Mouse (Mus musculus): ENCODE measurements at regions not wholly inside any gene's neighbourhood (a gene's known extent, or its start where the extent isn't known, plus 50 kb on each side); places are given as distances from the start of the nearest gene placed in this dataset.
A peak's percentile ranks its signal among the peaks of the same experiment; 100 is the strongest.

GRCm38 (mm10) chr19:50087277-50087676 lies 591.2 kb downstream of the Sorcs1 start:
- Histone ChIP-seq H3K27ac (replicated peaks) (no peak overlapping the region), H3K4me3 (no peak overlapping the region), H3K9ac (replicated peaks) (no peak overlapping the region), H3K27me3 (no peaks in the 10 kb centered on the region), H3K4me1 (peaks cover 4% of the 10 kb centered on the region; the same call in 1 of the 2 replicates), H3K9me3 (no peaks in the 10 kb centered on the region), H3K36me3 (no peaks in the 10 kb centered on the region), H3K4me2 (replicated peaks) (no peak overlapping the region)
- 9% methylated on average over 6 of the region's 6 CpGs for WGBS
- ATAC-seq (replicated peaks): no peak

GRCm38 (mm10) chr19:50077427-50078040 lies 600.9 kb downstream of the Sorcs1 start:
- no peaks in the 10 kb centered on the region for H3K9me3 ChIP-seq
- no peak overlapping the region for H3K4me3 ChIP-seq
- no peaks in the 10 kb centered on the region for H3K27me3 ChIP-seq
- H3K36me3 ChIP-seq: no peaks in the 10 kb centered on the region
- 61% methylated on average over 6 of the region's 6 CpGs for WGBS
- H3K27ac ChIP-seq (replicated peaks): peak overlapping the region; percentile 54; the same call in 1 of the 2 replicates
- peaks cover 14% of the 10 kb centered on the region for H3K4me1 ChIP-seq
- no peak overlapping the region for H3K4me2 ChIP-seq (replicated peaks)
- peak; percentile 80 for ATAC-seq (replicated peaks)
- H3K9ac ChIP-seq (replicated peaks): no peak overlapping the region

- peak; percentile 67; the same call in 1 of the 2 replicates for ATAC-seq (replicated peaks)
- H3K4me3 ChIP-seq: no peak overlapping the region
- H3K9ac ChIP-seq (replicated peaks): no peak overlapping the region
- H3K4me1 ChIP-seq: no peaks in the 10 kb centered on the region
- peak overlapping the region; percentile 19; the same call in 1 of the 2 replicates for H3K27ac ChIP-seq (replicated peaks)
- no peaks in the 10 kb centered on the region for H3K9me3 ChIP-seq
- H3K36me3 ChIP-seq: no peaks in the 10 kb centered on the region
- 44% methylated on average over 6 of the region's 6 CpGs for WGBS
- no peak overlapping the region for H3K4me2 ChIP-seq (replicated peaks)
- no peaks in the 10 kb centered on the region for H3K27me3 ChIP-seq
These were observed 618.0 kb downstream of the Sorcs1 start for GRCm38 (mm10) chr19:50060448-50060847.

- Histone ChIP-seq H3K9me3 (no peaks in the 10 kb centered on the region), H3K4me2 (replicated peaks) (no peak overlapping the region), H3K4me3 (no peak overlapping the region), H3K9ac (replicated peaks) (no peak overlapping the region), H3K27me3 (no peaks in the 10 kb centered on the region), H3K27ac (replicated peaks) (no peak overlapping the region), H3K4me1 (no peaks in the 10 kb centered on the region), H3K36me3 (no peaks in the 10 kb centered on the region)
- ATAC-seq (replicated peaks): no peak
- WGBS: 94% methylated on average over 2 of the region's 2 CpGs
These were observed 625.5 kb downstream of the Sorcs1 start for GRCm38 (mm10) chr19:50052910-50053309.

GRCm38 (mm10) chr19:50045761-50046160 lies 632.7 kb downstream of the Sorcs1 start:
- Histone ChIP-seq H3K4me1 (no peaks in the 10 kb centered on the region), H3K9me3 (no peaks in the 10 kb centered on the region)
- 90% methylated on average over 3 of the region's 3 CpGs for WGBS

GRCm38 (mm10) chr19:50013659-50014058 lies 664.8 kb downstream of the Sorcs1 start:
- no peaks in the 10 kb centered on the region for H3K4me1 ChIP-seq
- no peaks in the 10 kb centered on the region for H3K9me3 ChIP-seq
- 37% methylated on average over 2 of the region's 2 CpGs for WGBS
- peak; percentile 92 for ATAC-seq (replicated peaks)
- no peak overlapping the region for H3K4me2 ChIP-seq (replicated peaks)
- no peak overlapping the region for H3K9ac ChIP-seq (replicated peaks)
- H3K27me3 ChIP-seq: no peaks in the 10 kb centered on the region
- H3K36me3 ChIP-seq: no peaks in the 10 kb centered on the region
- no peak overlapping the region for H3K27ac ChIP-seq (replicated peaks)
- no peak overlapping the region for H3K4me3 ChIP-seq

More at GRCm38 (mm10) chr19:50045761-50046160, 632.7 kb downstream of the Sorcs1 start:
- Histone ChIP-seq H3K27ac (replicated peaks) (no peak overlapping the region), H3K36me3 (no peaks in the 10 kb centered on the region), H3K27me3 (no peaks in the 10 kb centered on the region), H3K9ac (replicated peaks) (no peak overlapping the region), H3K4me2 (replicated peaks) (no peak overlapping the region), H3K4me3 (no peak overlapping the region)
- no peak for ATAC-seq (replicated peaks)

GRCm38 (mm10) chr19:50005248-50005647 lies 673.2 kb downstream of the Sorcs1 start:
- peak; percentile 48; the same call in 1 of the 2 replicates for ATAC-seq (replicated peaks)
- no peaks in the 10 kb centered on the region for H3K36me3 ChIP-seq
- no peaks in the 10 kb centered on the region for H3K27me3 ChIP-seq
- no peak overlapping the region for H3K4me3 ChIP-seq
- H3K9me3 ChIP-seq: no peaks in the 10 kb centered on the region
- no peak overlapping the region for H3K9ac ChIP-seq (replicated peaks)
- H3K27ac ChIP-seq (replicated peaks): no peak overlapping the region
- H3K4me1 ChIP-seq: peaks cover 4% of the 10 kb centered on the region; the same call in 1 of the 2 replicates
- WGBS: 33% methylated on average over 7 of the region's 7 CpGs
- no peak overlapping the region for H3K4me2 ChIP-seq (replicated peaks)

GRCm38 (mm10) chr19:49985826-49986225 lies 692.6 kb downstream of the Sorcs1 start:
- Histone ChIP-seq H3K9me3 (no peaks in the 10 kb centered on the region), H3K4me1 (no peaks in the 10 kb centered on the region), H3K4me2 (replicated peaks) (no peak overlapping the region), H3K27me3 (no peaks in the 10 kb centered on the region), H3K4me3 (no peak overlapping the region), H3K27ac (replicated peaks) (no peak overlapping the region), H3K36me3 (no peaks in the 10 kb centered on the region), H3K9ac (replicated peaks) (no peak overlapping the region)
- 87% methylated on average over 2 of the region's 2 CpGs for WGBS
- ATAC-seq (replicated peaks): no peak

- WGBS: 75% methylated on average over 6 of the region's 6 CpGs
- no peak overlapping the region for H3K4me3 ChIP-seq
- peaks cover 4% of the 10 kb centered on the region; the same call in 1 of the 2 replicates for H3K4me1 ChIP-seq
- ATAC-seq (replicated peaks): no peak
- H3K9me3 ChIP-seq: no peaks in the 10 kb centered on the region
- no peak overlapping the region for H3K4me2 ChIP-seq (replicated peaks)
- no peaks in the 10 kb centered on the region for H3K27me3 ChIP-seq
- H3K9ac ChIP-seq (replicated peaks): no peak overlapping the region
- no peak overlapping the region for H3K27ac ChIP-seq (replicated peaks)
- no peaks in the 10 kb centered on the region for H3K36me3 ChIP-seq
These were observed 712.1 kb downstream of the Sorcs1 start for GRCm38 (mm10) chr19:49966284-49966841.

GRCm38 (mm10) chr19:49964679-49965078 lies 713.8 kb downstream of the Sorcs1 start:
- Histone ChIP-seq H3K4me3 (no peak overlapping the region), H3K9me3 (no peaks in the 10 kb centered on the region), H3K36me3 (no peaks in the 10 kb centered on the region), H3K27me3 (no peaks in the 10 kb centered on the region), H3K4me1 (peaks cover 4% of the 10 kb centered on the region; the same call in 1 of the 2 replicates), H3K4me2 (replicated peaks) (no peak overlapping the region), H3K27ac (replicated peaks) (no peak overlapping the region), H3K9ac (replicated peaks) (no peak overlapping the region)
- ATAC-seq (replicated peaks): peak; percentile 46
- WGBS: 30% methylated on average over 5 of the region's 5 CpGs

- no peak overlapping the region for H3K4me2 ChIP-seq (replicated peaks)
- no peak overlapping the region for H3K4me3 ChIP-seq
- WGBS: 75% methylated on average over 5 of the region's 5 CpGs
- no peaks in the 10 kb centered on the region for H3K27me3 ChIP-seq
- H3K36me3 ChIP-seq: no peaks in the 10 kb centered on the region
- no peak overlapping the region for H3K9ac ChIP-seq (replicated peaks)
- no peaks in the 10 kb centered on the region for H3K4me1 ChIP-seq
- no peak for ATAC-seq (replicated peaks)
- no peak overlapping the region for H3K27ac ChIP-seq (replicated peaks)
- no peaks in the 10 kb centered on the region for H3K9me3 ChIP-seq
These were observed 719.9 kb downstream of the Sorcs1 start for GRCm38 (mm10) chr19:49958517-49958916.

- Histone ChIP-seq H3K4me1 (no peaks in the 10 kb centered on the region), H3K36me3 (no peaks in the 10 kb centered on the region), H3K4me2 (replicated peaks) (no peak overlapping the region), H3K9ac (replicated peaks) (no peak overlapping the region), H3K27me3 (no peaks in the 10 kb centered on the region), H3K4me3 (no peak overlapping the region), H3K9me3 (no peaks in the 10 kb centered on the region), H3K27ac (replicated peaks) (no peak overlapping the region)
- 60% methylated on average over 3 of the region's 3 CpGs for WGBS
- ATAC-seq (replicated peaks): no peak
These were observed 747.2 kb downstream of the Sorcs1 start for GRCm38 (mm10) chr19:49931202-49931601.

GRCm38 (mm10) chr19:49911738-49912137 lies 766.7 kb downstream of the Sorcs1 start:
- WGBS: 74% methylated on average over 3 of the region's 3 CpGs
- Histone ChIP-seq H3K4me1 (no peaks in the 10 kb centered on the region), H3K27me3 (no peaks in the 10 kb centered on the region), H3K4me2 (replicated peaks) (no peak overlapping the region), H3K36me3 (no peaks in the 10 kb centered on the region), H3K27ac (replicated peaks) (no peak overlapping the region), H3K9ac (replicated peaks) (no peak overlapping the region), H3K9me3 (no peaks in the 10 kb centered on the region), H3K4me3 (no peak overlapping the region)
- ATAC-seq (replicated peaks): no peak
